15 mouse cellular contexts compared by ENCODE assay signal in the genomic region with DNA sequence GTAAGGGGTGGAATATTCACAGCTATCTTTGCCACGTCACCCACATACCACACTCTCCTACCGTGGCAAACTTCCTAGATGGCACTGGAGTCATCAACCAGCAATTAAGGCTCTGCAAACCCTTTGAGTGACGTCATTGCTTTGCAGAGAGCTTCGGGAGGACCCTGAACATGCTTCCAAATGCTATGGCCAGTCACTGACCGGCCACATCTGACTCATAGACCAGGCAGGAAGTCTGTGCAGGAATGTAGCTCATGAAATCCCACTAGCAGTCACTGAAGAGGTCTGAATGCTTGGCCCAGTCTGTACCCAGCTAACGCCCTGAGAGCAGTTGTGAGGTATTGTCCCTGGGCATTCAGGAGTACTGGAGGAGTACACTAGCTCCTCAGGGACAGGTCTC.
"Had no signal": no experiment of that assay in that cellular context is flagged by ENCODE, and none has a peak within 500 bp of the region (broad histone marks: within the 10 kb centered on the region; RNA-seq: fewer than 3 reads in every experiment).

No protein-coding gene starts in this region.

- H3K9ac ChIP-seq: kidney, embryonic 15.5 days; limb, embryonic 13.5 days; liver, embryonic 14.5 days; midbrain, embryonic 12.5 days had no signal

- H3K4me1 ChIP-seq: kidney, embryonic 15.5 days; limb, embryonic 13.5 days had no signal

- H3K9me3 ChIP-seq: kidney, embryonic 15.5 days; limb, embryonic 13.5 days; midbrain, embryonic 12.5 days had no signal

- DNase-seq: kidney, adult 2 months; kidney, postnatal 36 days; left cerebral cortex, postnatal 4 days; lung, adult 18-20 months; lung, postnatal 10 days; lung, postnatal 4 days; right cerebral cortex, postnatal 14 days; thymus, adult 18-20 months; thymus, postnatal 14 days had no signal

- H3K27ac ChIP-seq: kidney, embryonic 15.5 days; layer of hippocampus, adult 2 months; limb, embryonic 13.5 days; liver, embryonic 14.5 days; midbrain, embryonic 12.5 days had no signal

- H3K4me2 ChIP-seq: kidney, embryonic 15.5 days; limb, embryonic 13.5 days; midbrain, embryonic 12.5 days had no signal

- H3K4me3 ChIP-seq: kidney, embryonic 15.5 days; layer of hippocampus, adult 2 months; limb, embryonic 13.5 days; midbrain, embryonic 12.5 days had no signal

- H3K27me3 ChIP-seq: kidney, embryonic 15.5 days; limb, embryonic 13.5 days; midbrain, embryonic 12.5 days had no signal

- H3K36me3 ChIP-seq: kidney, embryonic 15.5 days; limb, embryonic 13.5 days; midbrain, embryonic 12.5 days had no signal

- ATAC-seq: midbrain, embryonic 16.5 days had no signal
